In genomic region chr9:119120168-119120560, GRCm38 (mm10) we compare ENCODE assay signal across 36 mouse cellular contexts. TPM values are rescaled to one million over a fixed set of nuclear protein-coding genes. Genes with fewer than 3 reads are reported as not detected.
DNase-seq lines count a peak whose midpoint lies in the region; ATAC-seq lines count a peak whose summit lies in the region.
"Had no signal": no experiment of that assay in that cellular context is flagged by ENCODE, and none has a peak within 500 bp of the region (broad histone marks: within the 10 kb centered on the region; RNA-seq: fewer than 3 reads in every experiment).

No protein-coding gene starts in this region.

- 0 out of 2 replicates have a peak overlapping the region, but pooled peaks have one; percentile 5 for H3K4me2 ChIP-seq in kidney, embryonic 14.5 days (replicated peaks; ENCODE audit: low read depth, low read length)
- H3K4me2 ChIP-seq in kidney, embryonic 15.5 days, result peak overlapping the region; percentile 42
- H3K4me2 ChIP-seq: embryonic facial prominence, embryonic 12.5 days; embryonic facial prominence, embryonic 15.5 days; heart, embryonic 11.5 days; hindbrain, embryonic 12.5 days; hindbrain, embryonic 15.5 days had no signal

- H3K27me3 ChIP-seq in kidney, embryonic 14.5 days (ENCODE audit: control insufficient read depth, insufficient read depth, low read length), result no peaks in the 10 kb centered on the region
- H3K27me3 ChIP-seq in kidney, embryonic 15.5 days, result no peaks in the 10 kb centered on the region
- H3K27me3 ChIP-seq: embryonic facial prominence, embryonic 12.5 days; embryonic facial prominence, embryonic 15.5 days; hindbrain, embryonic 12.5 days; hindbrain, embryonic 15.5 days had no signal

- no peak for DNase-seq in kidney, adult 9 months
- DNase-seq in kidney, postnatal 10 days, result peak; percentile 29
- DNase-seq in layer of hippocampus, adult 9-11 months, result no peak
- no peak for DNase-seq in left cerebral cortex, postnatal 25 days (ENCODE audit: low spot score in 2 of 2)
- DNase-seq: adrenal gland, adult 2 months; adrenal gland, postnatal 14 days; cerebellum, adult 11 months; cerebellum, adult 2 months; cerebellum, adult 9-11 months; cerebellum, postnatal 25 days; forebrain, postnatal 0 days; gastrocnemius, adult 2 months; gastrocnemius, postnatal 14 days; heart, adult 11 months had no signal

- ATAC-seq in kidney, embryonic 14.5 days (ENCODE audit: low FRiP score, low TSS enrichment), result no peak
- ATAC-seq in kidney, embryonic 15.5 days (replicated peaks; ENCODE audit: low FRiP score), result no peak; the same call in 1 of the 2 replicates
- ATAC-seq in megakaryocyte-erythroid progenitor cell, adult 5-6 weeks (replicated peaks; ENCODE audit: low FRiP score, low TSS enrichment, poor library complexity, severe bottlenecking), result no peak
- ATAC-seq: CD4-positive, CD25-positive, alpha-beta regulatory T cell, adult 4 months; forebrain, embryonic 14.5 days; forebrain, postnatal 0 days had no signal

- H3K9ac ChIP-seq in kidney, embryonic 14.5 days (ENCODE audit: low read depth, low read length), result no peak overlapping the region
- H3K9ac ChIP-seq in kidney, embryonic 15.5 days, result no peak overlapping the region
- H3K9ac ChIP-seq: embryonic facial prominence, embryonic 12.5 days; embryonic facial prominence, embryonic 15.5 days; forebrain, postnatal 0 days; hindbrain, embryonic 12.5 days; hindbrain, embryonic 15.5 days had no signal

- H3K27ac ChIP-seq in kidney, embryonic 14.5 days (ENCODE audit: low read depth, low read length), result no peak overlapping the region
- peak overlapping the region; percentile 85 for H3K27ac ChIP-seq in kidney, embryonic 15.5 days
- H3K27ac ChIP-seq: embryonic facial prominence, embryonic 12.5 days; embryonic facial prominence, embryonic 15.5 days; gastrocnemius, adult 2 months; hindbrain, embryonic 12.5 days; hindbrain, embryonic 15.5 days had no signal

- no peak overlapping the region for H3K4me3 ChIP-seq in kidney, embryonic 14.5 days (ENCODE audit: low read length)
- peak overlapping the region; percentile 21; the same call in 1 of the 2 replicates for H3K4me3 ChIP-seq in kidney, embryonic 15.5 days (replicated peaks)
- H3K4me3 ChIP-seq: embryonic facial prominence, embryonic 12.5 days; embryonic facial prominence, embryonic 15.5 days; gastrocnemius, adult 2 months; hindbrain, embryonic 12.5 days; hindbrain, embryonic 15.5 days had no signal

- H3K9me3 ChIP-seq in kidney, embryonic 14.5 days (ENCODE audit: control insufficient read depth, low read length), result no peaks in the 10 kb centered on the region
- H3K9me3 ChIP-seq in kidney, embryonic 15.5 days (replicated peaks), result no peaks in the 10 kb centered on the region
- H3K9me3 ChIP-seq: embryonic facial prominence, embryonic 12.5 days; embryonic facial prominence, embryonic 15.5 days; hindbrain, embryonic 12.5 days; hindbrain, embryonic 15.5 days had no signal

- H3K4me1 ChIP-seq in kidney, embryonic 14.5 days (ENCODE audit: control insufficient read depth, insufficient read depth, low read length), result peaks cover 17% of the 10 kb centered on the region
- peaks cover 26% of the 10 kb centered on the region for H3K4me1 ChIP-seq in kidney, embryonic 15.5 days
- H3K4me1 ChIP-seq: embryonic facial prominence, embryonic 15.5 days; hindbrain, embryonic 15.5 days had no signal

- H3K36me3 ChIP-seq in kidney, embryonic 14.5 days (ENCODE audit: control insufficient read depth, insufficient read depth, low read length), result no peaks in the 10 kb centered on the region
- H3K36me3 ChIP-seq in kidney, embryonic 15.5 days, result no peaks in the 10 kb centered on the region
- H3K36me3 ChIP-seq: embryonic facial prominence, embryonic 12.5 days; embryonic facial prominence, embryonic 15.5 days; hindbrain, embryonic 12.5 days; hindbrain, embryonic 15.5 days had no signal

- intact Hi-C loops in left cerebral cortex, postnatal 25 days (cut with DNase I), result no loop called here

- WGBS in kidney, embryonic 14.5 days, result 53% methylated on average over 3 of the region's 3 CpGs
- WGBS in kidney, embryonic 15.5 days, result 25% methylated on average over 3 of the region's 3 CpGs

RNA-seq across cellular contexts. Expression of gene Dlec1, which starts 17.9 kb away (rescaled TPM):
- polyA plus RNA-seq in kidney, embryonic 14.5 days (2014; fragmentation: Nextera tagmentation; extraction: Ambion mirVana), result 2.4 and 3.2 TPM in 2 replicates
- polyA plus RNA-seq in kidney, embryonic 15.5 days (2015; fragmentation: Nextera tagmentation; extraction: Ambion mirVana), result 2.6 and 6.2 TPM in 2 replicates
- total RNA-seq in megakaryocyte-erythroid progenitor cell, adult 5-6 weeks (2014; fragmentation: Nextera tagmentation), result not detected in 2 replicates
- 0.65 TPM in 1 of 2 replicates, not detected in the other for total RNA-seq in megakaryocyte-erythroid progenitor cell, adult 5-6 weeks (2017)
- 1 to 10 TPM; 2.5 to 4.4 TPM for total RNA-seq in left cerebral cortex, postnatal 25 days (2021)
- total RNA-seq: common myeloid progenitor, adult 5-6 weeks; gastrocnemius, adult 2 months had no signal
- polyA plus RNA-seq: CD4-positive, CD25-positive, alpha-beta regulatory T cell, adult 4 months had no signal

RNA-seq across cellular contexts. Expression of gene Plcd1, which starts 26.9 kb away (rescaled TPM):
- 18.5 and 18.7 TPM in 2 replicates for polyA plus RNA-seq in kidney, embryonic 14.5 days (2014; fragmentation: Nextera tagmentation; extraction: Ambion mirVana)
- 20.0 and 20.1 TPM in 2 replicates for polyA plus RNA-seq in kidney, embryonic 15.5 days (2015; fragmentation: Nextera tagmentation; extraction: Ambion mirVana)
- total RNA-seq in megakaryocyte-erythroid progenitor cell, adult 5-6 weeks (2014; fragmentation: Nextera tagmentation), result not detected in 2 replicates
- not detected in 2 replicates for total RNA-seq in megakaryocyte-erythroid progenitor cell, adult 5-6 weeks (2017)
- total RNA-seq in left cerebral cortex, postnatal 25 days (2021), result 10 to 100 TPM in 1 of 2 experiments, 1 to 10 TPM in 1; 9.7 to 10.8 TPM
- total RNA-seq: common myeloid progenitor, adult 5-6 weeks had no signal

RNA-seq across cellular contexts. Expression of gene Acaa1b, which starts 36.7 kb away (rescaled TPM):
- polyA plus RNA-seq in kidney, embryonic 14.5 days (2014; fragmentation: Nextera tagmentation; extraction: Ambion mirVana), result 8.1 and 13.5 TPM in 2 replicates
- polyA plus RNA-seq in kidney, embryonic 15.5 days (2015; fragmentation: Nextera tagmentation; extraction: Ambion mirVana), result 26.9 and 30.5 TPM in 2 replicates
- not detected in 2 replicates for total RNA-seq in megakaryocyte-erythroid progenitor cell, adult 5-6 weeks (2014; fragmentation: Nextera tagmentation)
- total RNA-seq in megakaryocyte-erythroid progenitor cell, adult 5-6 weeks (2017), result not detected in 2 replicates
- total RNA-seq in left cerebral cortex, postnatal 25 days (2021), result 1 to 10 TPM; 1.3 to 1.9 TPM
- total RNA-seq: common myeloid progenitor, adult 5-6 weeks; hematopoietic stem cell, adult 5-6 weeks had no signal
- polyA plus RNA-seq: CD4-positive, CD25-positive, alpha-beta regulatory T cell, adult 4 months had no signal

RNA-seq across cellular contexts. Expression of gene Gm47289, which starts 38.8 kb away (rescaled TPM):
- polyA plus RNA-seq in kidney, embryonic 14.5 days (2014; fragmentation: Nextera tagmentation; extraction: Ambion mirVana), result not detected in 2 replicates
- not detected in 2 replicates for polyA plus RNA-seq in kidney, embryonic 15.5 days (2015; fragmentation: Nextera tagmentation; extraction: Ambion mirVana)
- total RNA-seq in megakaryocyte-erythroid progenitor cell, adult 5-6 weeks (2014; fragmentation: Nextera tagmentation), result not detected in 2 replicates
- total RNA-seq in megakaryocyte-erythroid progenitor cell, adult 5-6 weeks (2017), result not detected in 2 replicates
- not detected for total RNA-seq in left cerebral cortex, postnatal 25 days (2021)
- total RNA-seq: adrenal gland, adult 2 months; adrenal gland, postnatal 14 days; adrenal gland, postnatal 4 days; common myeloid progenitor, adult 5-6 weeks; ES-E14; forebrain, postnatal 0 days; gastrocnemius, adult 2 months; gastrocnemius, postnatal 14 days; gastrocnemius, postnatal 4 days; heart, adult 8-10 months; heart, postnatal 25 days; hematopoietic stem cell, adult 5-6 weeks had no signal
- polyA plus RNA-seq: adrenal gland, adult 2 months; C2C12; CD4-positive, CD25-positive, alpha-beta regulatory T cell, adult 4 months; cerebellum, adult 2 months; embryonic facial prominence, embryonic 12.5 days; embryonic facial prominence, embryonic 15.5 days; forebrain, embryonic 11.5 days; forebrain, embryonic 14.5 days; forebrain, postnatal 0 days; frontal cortex, adult 2 months; heart, embryonic 11.5 days; heart, embryonic 14.5 days; heart, postnatal 0 days; hindbrain, embryonic 12.5 days; hindbrain, embryonic 15.5 days had no signal

Comparison
In these comparisons a context has a peak if more than half of its experiments do, and no peak if none do; other contexts are left out.
1. RNA of gene Plcd1, which starts 26.9 kb away (total RNA-seq): 9.7 to 10.8 TPM in left cerebral cortex, postnatal 25 days; not detected in megakaryocyte-erythroid progenitor cell, adult 5-6 weeks; every median in the first group is over 10 times any median in the second.